In the genomic region with DNA sequence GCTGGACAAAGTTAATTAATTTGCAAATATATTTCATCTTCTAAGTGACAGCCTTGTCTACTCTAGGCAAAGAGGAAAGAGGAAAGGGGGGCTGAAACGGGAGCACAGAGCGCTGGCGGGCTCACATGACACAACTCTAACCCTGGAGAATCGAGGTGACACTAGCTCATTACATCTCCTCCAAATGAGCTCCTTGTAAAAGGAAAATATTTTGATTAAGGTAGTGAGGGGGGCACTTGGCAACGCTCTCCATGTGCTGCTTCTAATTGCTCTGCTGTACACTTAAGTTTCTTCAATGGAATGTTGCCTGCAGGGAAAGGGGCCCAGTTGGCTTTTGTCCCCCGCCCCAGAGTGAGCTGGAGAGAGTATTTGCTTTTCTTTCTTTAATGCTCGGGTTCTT, we compare ENCODE assay signal across 11 mouse cellular contexts.
A peak's percentile ranks its signal among the peaks of the same experiment; 100 is the strongest.
DNase-seq lines count a peak whose midpoint lies in the region; ATAC-seq and TF ChIP-seq lines count a peak whose summit lies in the region.
"Had no signal": no experiment of that assay in that cellular context is flagged by ENCODE, and none has a peak within 500 bp of the region (broad histone marks: within the 10 kb centered on the region; RNA-seq: fewer than 3 reads in every experiment).

No protein-coding gene starts in this region.

- no peak for ATAC-seq in intestine, postnatal 0 days

- H3K27ac ChIP-seq in intestine, postnatal 0 days (ENCODE audit: low read depth, low read length): no peak overlapping the region
- H3K27ac ChIP-seq: heart, adult 2 months; neural tube, embryonic 12.5 days had no signal

- H3K9ac ChIP-seq in intestine, postnatal 0 days (ENCODE audit: low read depth, low read length): no peak overlapping the region
- H3K9ac ChIP-seq: neural tube, embryonic 12.5 days had no signal

- H3K9me3 ChIP-seq in intestine, postnatal 0 days (ENCODE audit: control insufficient read depth): no peaks in the 10 kb centered on the region
- H3K9me3 ChIP-seq: neural tube, embryonic 12.5 days had no signal

- no peaks in the 10 kb centered on the region for H3K27me3 ChIP-seq in intestine, postnatal 0 days (replicated peaks; ENCODE audit: control insufficient read depth, insufficient read depth, low read length)
- H3K27me3 ChIP-seq: neural tube, embryonic 12.5 days had no signal

- no peaks in the 10 kb centered on the region for H3K4me1 ChIP-seq in intestine, postnatal 0 days (replicated peaks; ENCODE audit: control insufficient read depth, insufficient read depth, low read length)
- H3K4me1 ChIP-seq: neural tube, embryonic 12.5 days had no signal

- DNase-seq in brain, embryonic 14.5 days (ENCODE audit: low read depth): peak; percentile 94
- DNase-seq in embryo, embryonic 9.5 days (ENCODE audit: extremely low spot score): peak; percentile 3
- DNase-seq in forelimb bud, embryonic 11.5 days (ENCODE audit: low read depth, low spot score): peak; percentile 26
- DNase-seq in mesoderm, embryonic 11.5 days (ENCODE audit: low read depth, low spot score): peak; percentile 23
- DNase-seq in layer of hippocampus, adult 9-10 months (ENCODE audit: low spot score): no peak
- no peak for DNase-seq in urinary bladder, adult 2 months (ENCODE audit: low spot score)
- DNase-seq: heart, adult 2 months; lung, postnatal 36 days; thymus, postnatal 4 days had no signal

- no peak overlapping the region for H3K4me2 ChIP-seq in intestine, postnatal 0 days (replicated peaks; ENCODE audit: low read depth)
- H3K4me2 ChIP-seq: neural tube, embryonic 12.5 days had no signal

- no peak overlapping the region for H3K4me3 ChIP-seq in intestine, postnatal 0 days (ENCODE audit: low read depth, low read length)
- H3K4me3 ChIP-seq: heart, adult 2 months; neural tube, embryonic 12.5 days had no signal

- TF ChIP-seq POLR2A in brain, embryonic 14.5 days (IDR thresholded peaks at IDR 0.05; ENCODE audit: borderline replicate concordance, extremely low read depth, insufficient read depth, insufficient read length, poor library complexity, severe bottlenecking): no peak

- TF ChIP-seq CTCF in brain, embryonic 14.5 days (IDR thresholded peaks at IDR 0.05; ENCODE audit: borderline replicate concordance, extremely low read depth, insufficient read depth, insufficient read length): no peak
- no peak for TF ChIP-seq CTCF in intestine, postnatal 0 days (IDR thresholded peaks at IDR 0.05; ENCODE audit: low read depth)

- 32% methylated on average over 7 of the region's 7 CpGs for WGBS in intestine, postnatal 0 days

- H3K36me3 ChIP-seq in intestine, postnatal 0 days (ENCODE audit: control insufficient read depth, insufficient read depth): no peaks in the 10 kb centered on the region
- H3K36me3 ChIP-seq: neural tube, embryonic 12.5 days had no signal

Comparison
In these comparisons a context has a peak if more than half of its experiments do, and no peak if none do; other contexts are left out.
1. DNase-seq: peak in brain, embryonic 14.5 days (single experiment), embryo, embryonic 9.5 days (single experiment), forelimb bud, embryonic 11.5 days (single experiment) and mesoderm, embryonic 11.5 days (single experiment); none in layer of hippocampus, adult 9-10 months (single experiment) and urinary bladder, adult 2 months (single experiment).